Mouse (Mus musculus) neural tube, embryonic 14.5 days (tissue): ENCODE results near the gene Hyal3. TPM values are rescaled to one million over a fixed set of nuclear protein-coding genes. Genes with fewer than 3 reads are reported as not detected.
"Not testable (repeated sequence)": the region's sequence is repeated elsewhere in the genome, so short reads cannot be mapped to it uniquely, and the experiment has no call there.

Experiments
- ATAC-seq: fragments of 200-750 bp; cut with Nextera tagmentation; 2 replicates; pipeline ENCODE4 v1.8.0; 2017; ENCODE audit warnings: low read depth, mild to moderate bottlenecking, moderate TSS enrichment, moderate library complexity
- H3K27ac ChIP-seq: fragments of 300-500 bp; sonication (generic); 2 replicates; pipeline ENCODE4 v1.5.1; 2014; ENCODE audit warnings: low read depth, mild to moderate bottlenecking, control low read depth, low read length, moderate library complexity, mixed read lengths
- H3K27me3 ChIP-seq: fragments of 300-500 bp; sonication (generic); 2 replicates; pipeline ENCODE4 v1.6.1; 2014; ENCODE audit warnings: low read length; ENCODE audit not compliant: control insufficient read depth, insufficient read depth
- H3K36me3 ChIP-seq: fragments of 300-500 bp; sonication (generic); 2 replicates; pipeline ENCODE4 v1.6.1; 2014; ENCODE audit warnings: low read length, mixed read lengths; ENCODE audit not compliant: control insufficient read depth, insufficient read depth
- H3K4me1 ChIP-seq: fragments of 300-500 bp; sonication (generic); 2 replicates; pipeline ENCODE4 v1.6.1; 2014; ENCODE audit warnings: low read length; ENCODE audit not compliant: control insufficient read depth, insufficient read depth
- H3K4me2 ChIP-seq: fragments of 300-500 bp; sonication (generic); 2 replicates; pipeline ENCODE4 v1.6.1; 2014; ENCODE audit warnings: mild to moderate bottlenecking, low read depth, low read length, control low read depth
- H3K4me3 ChIP-seq: fragments of 300-500 bp; sonication (generic); 2 replicates; pipeline ENCODE4 v1.5.1; 2014; ENCODE audit warnings: low read depth, low read length, control low read depth, mixed read lengths
- H3K9ac ChIP-seq: fragments of 300-500 bp; sonication (generic); replicated peaks from 2 replicates; pipeline ENCODE4 v1.6.1; 2014; ENCODE audit warnings: low read depth, mild to moderate bottlenecking, control low read depth, low read length, mixed read lengths
- H3K9me3 ChIP-seq: fragments of 300-500 bp; sonication (generic); 2 replicates; pipeline ENCODE4 v1.6.1; 2016; ENCODE audit warnings: low read length; ENCODE audit not compliant: control insufficient read depth
- WGBS: fragments of 180-500 bp; shearing (Covaris S2); extraction: QIAGEN DNeasy Blood & Tissue Kit; methylation state at CpG from one replicate; pipeline ENCODE4 v1.1.7; 2014; 5-methylcytosine and 5-hydroxymethylcytosine counted together
- polyA plus RNA-seq: library from polyadenylated mRNA; unstranded; fragments of >200 nt; fragmentation: Nextera tagmentation; extraction: Ambion mirVana; gene quantifications from 2 replicates; pipeline ENCODE4 v1.2.1, GENCODE M21; 2014

Hyal3 gene
- polyA plus RNA-seq, 1 experiment from 2014 or later: 2.1 TPM

DNA sequence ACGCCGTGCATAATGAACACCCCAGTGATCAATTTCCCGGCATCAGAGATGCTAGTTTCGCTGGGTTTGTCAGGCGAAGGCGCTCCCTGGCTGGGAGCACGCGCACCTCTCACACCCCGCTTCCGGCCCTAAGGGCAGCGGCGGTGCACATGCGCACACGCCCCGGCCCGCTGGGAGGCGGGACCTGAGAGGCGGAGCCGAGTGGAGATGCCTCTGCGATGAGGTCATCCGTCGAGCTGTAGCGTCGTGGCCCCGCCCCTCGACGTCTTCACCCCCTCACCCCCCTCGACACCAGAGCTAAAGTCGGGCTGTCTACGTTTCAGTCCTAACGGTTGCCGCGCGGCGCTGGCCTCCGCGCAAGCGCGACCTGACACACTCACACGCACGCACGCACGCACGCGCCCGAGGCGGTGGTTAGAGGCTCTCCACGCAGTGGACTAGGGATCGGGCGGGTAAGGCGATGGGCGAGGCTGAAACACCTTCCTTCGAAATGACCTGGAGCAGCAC is 26.2 kb upstream of the Hyal3 start:
- Histone ChIP-seq H3K27me3 (peaks cover 24% of the 10 kb centered on the region), H3K9ac (peak overlapping the region; percentile 78), H3K4me2 (peak overlapping the region; percentile 96), H3K27ac (peak overlapping the region; percentile 81), H3K36me3 (peaks cover 18% of the 10 kb centered on the region), H3K4me1 (peaks cover 17% of the 10 kb centered on the region), H3K9me3 (no peaks in the 10 kb centered on the region), H3K4me3 (peak overlapping the region; percentile 72)
- under 1% methylated on average over 43 of the region's 53 CpGs for WGBS
- ATAC-seq: peak; percentile 93

DNA sequence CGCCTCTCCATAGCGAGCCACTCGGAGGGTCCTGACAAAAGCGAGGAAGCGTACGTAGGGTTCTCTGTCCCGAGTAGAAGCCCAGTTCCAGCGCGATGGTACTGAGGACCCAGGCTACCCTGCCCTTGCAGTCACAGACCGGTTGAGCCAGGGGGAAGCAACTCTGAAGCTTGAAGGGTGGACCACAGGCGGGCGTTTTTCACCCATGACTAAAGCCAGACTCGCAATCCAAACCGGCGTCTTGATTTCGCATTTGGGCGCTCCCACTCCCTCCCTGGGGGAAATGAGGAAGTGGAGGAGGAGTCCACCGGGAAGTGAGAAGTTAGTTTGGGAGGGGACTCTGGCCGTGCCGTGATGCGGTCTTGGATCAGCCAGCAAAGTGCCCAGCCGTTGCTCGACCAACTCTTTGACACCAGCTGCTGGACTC is 25.6 kb upstream of the Hyal3 start:
- peak overlapping the region; percentile 79 for H3K27ac ChIP-seq
- H3K4me2 ChIP-seq: peak overlapping the region; percentile 88
- under 1% methylated on average over 23 of the region's 23 CpGs for WGBS
- no peaks in the 10 kb centered on the region for H3K9me3 ChIP-seq
- peaks cover 25% of the 10 kb centered on the region for H3K36me3 ChIP-seq
- H3K9ac ChIP-seq: peak overlapping the region; percentile 78
- peak overlapping the region; percentile 72 for H3K4me3 ChIP-seq
- H3K27me3 ChIP-seq: peaks cover 24% of the 10 kb centered on the region
- ATAC-seq: peak; percentile 30
- peaks cover 17% of the 10 kb centered on the region for H3K4me1 ChIP-seq

DNA sequence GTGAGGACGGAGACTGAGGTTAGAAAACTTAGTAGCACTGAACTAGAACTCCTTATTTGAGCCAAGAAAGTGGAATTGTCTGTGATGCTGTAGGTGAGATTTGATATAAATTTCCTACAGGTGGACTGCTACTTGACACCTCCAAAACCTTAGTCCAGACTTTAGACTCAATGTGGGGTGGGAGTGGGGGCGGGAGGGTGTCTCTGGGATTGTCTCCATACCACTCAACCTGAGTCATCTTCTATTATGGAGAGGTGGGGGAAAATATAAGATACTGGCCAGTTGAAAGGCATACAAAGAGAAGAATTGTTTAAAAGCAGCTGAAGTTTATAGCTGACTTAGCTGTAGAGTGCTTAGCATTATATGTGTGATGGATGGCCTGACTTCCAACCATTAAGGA is 24.9 kb upstream of the Hyal3 start:
- peaks cover 30% of the 10 kb centered on the region for H3K36me3 ChIP-seq
- WGBS: 45% methylated on average over 2 of the region's 2 CpGs
- no peak for ATAC-seq
- H3K4me2 ChIP-seq: peak overlapping the region; percentile 88
- peaks cover 17% of the 10 kb centered on the region for H3K4me1 ChIP-seq
- H3K4me3 ChIP-seq: peak overlapping the region; percentile 72
- peaks cover 20% of the 10 kb centered on the region for H3K27me3 ChIP-seq
- H3K9ac ChIP-seq: no peak overlapping the region
- no peak overlapping the region for H3K27ac ChIP-seq
- H3K9me3 ChIP-seq: no peaks in the 10 kb centered on the region

DNA sequence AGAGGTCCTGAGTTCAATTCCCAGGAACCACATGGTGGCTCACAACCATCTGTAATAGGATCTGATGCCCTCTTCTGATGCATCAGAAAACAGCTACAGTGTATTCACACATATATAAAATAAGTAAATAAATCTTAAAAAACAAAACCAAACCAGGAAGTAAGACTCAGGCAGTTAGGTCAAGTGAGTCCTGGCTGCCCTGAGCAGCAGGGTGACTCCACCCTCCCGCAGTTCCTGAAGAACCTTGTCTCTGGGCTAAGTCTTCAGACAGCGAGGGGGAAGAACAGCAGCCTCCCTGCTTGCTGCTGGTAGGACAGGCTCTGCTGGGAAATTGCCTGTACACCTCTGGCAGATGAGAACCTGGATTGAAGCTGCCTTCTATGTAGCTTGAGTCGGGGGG is 24.3 kb upstream of the Hyal3 start:
- no peak for ATAC-seq
- WGBS: 78% methylated on average over 3 of the region's 3 CpGs
- H3K4me3 ChIP-seq: no peak overlapping the region

DNA sequence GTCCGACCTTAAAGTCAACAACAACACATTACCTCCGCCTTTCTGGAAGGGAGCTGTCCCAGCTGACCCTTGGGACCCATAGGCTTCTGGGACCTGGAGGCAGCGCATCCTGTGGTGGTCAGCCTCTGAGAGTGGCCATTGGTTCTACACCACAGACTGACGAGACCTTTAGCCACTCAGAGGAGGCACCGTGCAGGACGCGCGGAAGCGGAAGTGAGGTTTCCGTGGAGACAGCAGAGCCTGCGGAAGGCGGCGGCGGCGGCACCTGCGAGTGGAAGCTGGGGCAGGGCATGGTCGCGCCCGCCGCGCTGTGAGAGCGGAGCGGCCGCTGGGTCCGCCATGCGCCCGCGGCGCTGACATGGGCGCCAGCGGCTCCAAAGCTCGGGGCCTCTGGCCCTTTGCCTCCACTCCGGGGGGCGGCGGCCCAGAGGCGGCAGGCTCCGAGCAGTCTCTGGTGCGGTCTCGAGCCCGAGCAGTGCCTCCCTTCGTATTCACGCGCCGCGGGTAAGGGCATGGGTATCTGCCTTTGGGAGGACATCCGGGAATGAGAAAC is 17.5 kb upstream of the Hyal3 start, which contains the start of gene Tusc2:
Tusc2 (plus strand) TSS at position 227 of the 553 bp plus-strand sequence.
- peak within 1 kb of the TSS; percentile 86 for H3K9ac ChIP-seq
- H3K36me3 ChIP-seq: peaks cover 44% of the 10 kb centered on the region
- no peaks in the 10 kb centered on the region for H3K9me3 ChIP-seq
- peak within 1 kb of the TSS; percentile 73 for H3K27ac ChIP-seq
- H3K4me3 ChIP-seq: peak within 1 kb of the TSS; percentile 90
- under 1% methylated on average over 41 of the region's 46 CpGs for WGBS
- peaks cover 25% of the 10 kb centered on the region for H3K4me1 ChIP-seq
- H3K4me2 ChIP-seq: peak within 1 kb of the TSS; percentile 84
- peak; percentile 95 for ATAC-seq
- H3K27me3 ChIP-seq: no peaks in the 10 kb centered on the region

More for the DNA sequence above, 24.3 kb upstream of the Hyal3 start:
- Histone ChIP-seq H3K9ac (no peak overlapping the region), H3K27me3 (peaks cover 17% of the 10 kb centered on the region), H3K36me3 (peaks cover 36% of the 10 kb centered on the region), H3K4me1 (peaks cover 15% of the 10 kb centered on the region), H3K9me3 (no peaks in the 10 kb centered on the region), H3K27ac (no peak overlapping the region), H3K4me2 (peak overlapping the region; percentile 88; the same call in 1 of the 2 replicates)

DNA sequence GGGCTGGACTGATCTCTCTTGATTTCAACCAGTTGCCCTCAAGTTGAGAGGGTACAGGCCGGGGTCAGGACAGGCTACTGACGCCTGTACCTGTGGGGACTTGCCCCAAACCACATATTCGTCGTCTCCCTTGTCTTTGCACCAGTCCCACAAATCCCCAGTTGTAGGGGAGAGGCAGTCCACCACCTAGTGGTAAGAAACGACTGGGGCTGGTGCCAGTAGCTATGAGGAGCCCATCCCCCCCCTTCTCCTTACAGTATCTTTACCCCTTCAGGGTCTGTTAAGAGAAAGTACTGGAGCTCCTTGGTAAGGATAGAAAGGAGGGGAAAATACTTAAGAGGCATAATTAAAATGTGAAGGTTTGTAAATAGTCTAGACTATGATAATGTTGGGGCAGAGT is 15.1 kb upstream of the Hyal3 start:
- H3K4me2 ChIP-seq, H3K9ac ChIP-seq, H3K9me3 ChIP-seq, H3K27ac ChIP-seq, H3K4me3 ChIP-seq, H3K27me3 ChIP-seq, ATAC-seq: not testable (repeated sequence)
- H3K4me1 ChIP-seq: peaks cover 38% of the 10 kb centered on the region
- peaks cover 22% of the 10 kb centered on the region for H3K36me3 ChIP-seq
- WGBS: 53% methylated on average over 5 of the region's 5 CpGs

DNA sequence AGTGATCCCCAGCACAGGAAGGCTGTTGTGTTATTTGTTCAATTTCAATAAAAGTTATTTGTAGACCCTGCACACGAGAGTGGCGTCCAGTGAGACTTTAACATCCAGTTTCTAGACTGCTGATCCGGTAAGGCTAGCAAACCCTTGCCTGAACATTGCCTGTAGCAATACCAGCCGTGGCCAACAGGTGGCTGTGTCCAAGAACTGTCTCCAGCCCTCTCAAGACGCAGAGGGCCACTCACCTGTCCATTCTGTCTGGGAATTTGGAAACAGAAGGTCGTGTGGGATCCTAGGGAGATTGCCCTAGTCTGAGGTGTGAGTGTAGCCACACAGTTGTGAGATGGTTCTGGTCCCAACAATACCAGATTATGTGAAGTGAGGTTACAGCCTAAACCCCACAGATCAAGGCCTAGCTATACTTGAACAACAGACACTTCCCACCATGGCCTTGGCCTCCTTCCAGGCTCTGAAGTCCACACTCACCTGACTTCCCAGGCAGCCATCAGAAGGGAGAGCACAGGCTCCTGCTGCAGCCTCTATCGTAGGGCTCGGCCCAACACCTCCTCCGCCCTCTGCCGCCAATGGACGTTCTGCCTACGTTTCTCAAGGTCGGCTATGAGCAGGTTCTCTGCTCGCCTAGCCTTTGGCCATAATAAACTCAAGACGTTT is 14.4 kb upstream of the Hyal3 start:
- Histone ChIP-seq H3K4me3 (no peak overlapping the region), H3K4me1 (peaks cover 44% of the 10 kb centered on the region)
- 63% methylated on average over 15 of the region's 15 CpGs for WGBS

DNA sequence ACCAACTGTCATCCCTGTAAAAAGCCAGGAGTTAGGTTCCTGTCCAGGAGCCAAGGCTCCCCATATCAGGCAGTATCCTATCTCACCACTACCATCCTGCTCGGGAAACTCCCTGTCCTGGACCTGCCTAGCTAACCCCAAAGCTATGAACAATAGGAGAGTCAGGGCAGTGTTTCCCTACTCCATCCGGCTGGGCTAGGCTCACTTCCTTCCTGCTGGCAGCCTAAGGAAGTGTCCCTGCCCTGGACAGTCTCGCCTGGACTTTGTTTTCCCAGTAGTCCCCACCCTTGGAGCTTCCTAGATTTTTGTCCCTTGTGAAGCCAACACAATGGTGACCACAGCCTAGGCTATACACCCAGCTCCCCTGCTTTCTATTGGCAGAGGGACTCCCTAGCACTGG is 13.8 kb upstream of the Hyal3 start:
- H3K27me3 ChIP-seq: no peaks in the 10 kb centered on the region
- H3K4me3 ChIP-seq: no peak overlapping the region
- H3K9ac ChIP-seq: no peak overlapping the region
- H3K36me3 ChIP-seq: peaks cover 20% of the 10 kb centered on the region
- no peaks in the 10 kb centered on the region for H3K9me3 ChIP-seq
- H3K27ac ChIP-seq: no peak overlapping the region; the same call in 1 of the 2 replicates
- 70% methylated on average over 3 of the region's 3 CpGs for WGBS
- no peak for ATAC-seq
- no peak overlapping the region for H3K4me2 ChIP-seq
- peaks cover 48% of the 10 kb centered on the region for H3K4me1 ChIP-seq

More for the DNA sequence above, 14.4 kb upstream of the Hyal3 start:
- Histone ChIP-seq H3K27me3 (no peaks in the 10 kb centered on the region), H3K4me2 (0 out of 2 replicates have a peak overlapping the region, but pooled peaks have one; percentile 6), H3K36me3 (peaks cover 21% of the 10 kb centered on the region), H3K9ac (no peak overlapping the region), H3K27ac (peak overlapping the region; percentile 17; the same call in 1 of the 2 replicates), H3K9me3 (no peaks in the 10 kb centered on the region)
- no peak for ATAC-seq
